Mouse (Mus musculus) cerebellum, adult 2 months (tissue): ENCODE measurements around the gene Srgap2. TPM values are rescaled to one million over a fixed set of nuclear protein-coding genes. Genes with fewer than 3 reads are reported as not detected.

Experiments
- DNase-seq, 2 experiments: peaks; one replicate each; pipeline ENCODE4 v3.0.0; 2021
- H3K27ac ChIP-seq: fragments of 200-500 bp; 2 replicates; pipeline ENCODE4 v1.5.1; 2012; ENCODE audit warnings: low read length, control low read depth, inconsistent platforms; ENCODE audit not compliant: insufficient read depth
- H3K27me3 ChIP-seq: fragments of 200-500 bp; 2 replicates; pipeline ENCODE4 v1.6.1; 2012; ENCODE audit warnings: inconsistent platforms, mild to moderate bottlenecking, low read length, moderate library complexity; ENCODE audit not compliant: control insufficient read depth, insufficient read depth
- H3K4me1 ChIP-seq: fragments of 200-500 bp; 2 replicates; pipeline ENCODE4 v1.6.1; 2011; ENCODE audit warnings: low read length; ENCODE audit not compliant: control insufficient read depth, insufficient read depth
- H3K4me3 ChIP-seq: fragments of 200-500 bp; replicated peaks from 2 replicates; pipeline ENCODE3; 2011; ENCODE audit warnings: mild to moderate bottlenecking, low read depth, low read length, control low read depth; ENCODE audit not compliant: insufficient read depth
- CTCF ChIP-seq: fragments of 200-500 bp; IDR thresholded peaks from 2 replicates; pipeline ENCODE4 v1.5.1; 2011; ENCODE audit warnings: low read depth, mild to moderate bottlenecking, control low read depth, low read length, moderate library complexity, borderline replicate concordance; ENCODE audit not compliant: insufficient read depth
- POLR2A ChIP-seq: fragments of 200-500 bp; IDR thresholded peaks from 2 replicates; pipeline ENCODE4 v1.6.1; 2011; ENCODE audit warnings: low read length, control low read depth, borderline replicate concordance; ENCODE audit not compliant: insufficient read depth
- WGBS: fragments of 180-500 bp; shearing (Covaris S2); methylation state at CpG from one replicate; pipeline ENCODE4 v1.1.7; 2018; 5-methylcytosine and 5-hydroxymethylcytosine counted together
- polyA plus RNA-seq: library from polyadenylated mRNA; depleted of rRNA; stranded (reverse); fragments of >200 nt; gene quantifications from 2 replicates; pipeline ENCODE4 v1.2.3, GENCODE M21; 2012

Srgap2 gene
- polyA plus RNA-seq, 1 experiment, result 83.1 TPM

DNA sequence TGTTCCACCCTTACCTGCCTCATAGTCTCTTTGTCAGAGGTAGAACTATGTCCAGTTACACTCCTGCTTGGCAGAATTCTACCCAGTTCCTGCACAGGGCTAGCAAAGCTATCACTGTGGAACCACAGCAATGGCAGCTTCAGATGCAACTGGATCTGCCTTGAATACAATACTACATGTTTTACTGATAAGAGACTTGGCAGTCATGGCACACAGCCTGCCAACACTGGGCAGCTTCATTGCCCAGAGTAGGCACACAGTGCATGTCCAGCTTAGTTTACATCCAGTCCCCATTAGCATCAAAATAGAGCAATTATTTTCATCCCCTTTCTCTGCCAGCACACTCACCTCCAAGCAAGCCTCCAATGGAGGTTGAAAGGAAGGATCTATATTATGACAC is 89.2 kb downstream of the Srgap2 start:
- no peak for TF ChIP-seq CTCF
- TF ChIP-seq POLR2A, result no peak
- H3K4me3 ChIP-seq, result no peak overlapping the region
- peaks cover 14% of the 10 kb centered on the region for H3K4me1 ChIP-seq
- no peaks in the 10 kb centered on the region for H3K27me3 ChIP-seq
- peak in 1 of 2 experiments; percentile 38 for DNase-seq
- H3K27ac ChIP-seq, result no peak overlapping the region

DNA sequence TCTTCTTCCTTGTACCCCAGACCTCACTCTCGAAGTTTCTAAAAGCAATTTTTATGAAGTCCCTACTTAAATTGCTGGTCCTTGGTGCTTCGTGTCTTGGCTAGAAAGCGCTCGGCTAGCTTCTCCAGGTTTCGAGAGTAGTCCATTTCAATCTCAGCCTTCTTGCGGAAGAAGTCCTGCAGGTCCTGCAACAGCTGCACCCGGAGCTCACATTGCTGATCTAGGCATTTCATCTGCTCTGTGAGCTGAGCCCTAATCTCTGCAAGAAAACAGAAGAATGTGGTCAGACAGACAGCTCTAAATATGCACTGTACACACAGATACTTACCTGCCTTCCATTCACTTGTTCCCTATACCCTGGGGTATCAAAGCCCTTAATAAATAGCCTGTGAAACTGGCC is 90.5 kb downstream of the Srgap2 start:
- H3K27me3 ChIP-seq, result no peaks in the 10 kb centered on the region
- no peak overlapping the region for H3K27ac ChIP-seq
- H3K4me1 ChIP-seq, result peaks cover 19% of the 10 kb centered on the region
- 71% methylated on average over 7 of the region's 7 CpGs for WGBS
- H3K4me3 ChIP-seq, result no peak overlapping the region
- TF ChIP-seq CTCF (no peak), POLR2A (no peak)
- no peak for DNase-seq

DNA sequence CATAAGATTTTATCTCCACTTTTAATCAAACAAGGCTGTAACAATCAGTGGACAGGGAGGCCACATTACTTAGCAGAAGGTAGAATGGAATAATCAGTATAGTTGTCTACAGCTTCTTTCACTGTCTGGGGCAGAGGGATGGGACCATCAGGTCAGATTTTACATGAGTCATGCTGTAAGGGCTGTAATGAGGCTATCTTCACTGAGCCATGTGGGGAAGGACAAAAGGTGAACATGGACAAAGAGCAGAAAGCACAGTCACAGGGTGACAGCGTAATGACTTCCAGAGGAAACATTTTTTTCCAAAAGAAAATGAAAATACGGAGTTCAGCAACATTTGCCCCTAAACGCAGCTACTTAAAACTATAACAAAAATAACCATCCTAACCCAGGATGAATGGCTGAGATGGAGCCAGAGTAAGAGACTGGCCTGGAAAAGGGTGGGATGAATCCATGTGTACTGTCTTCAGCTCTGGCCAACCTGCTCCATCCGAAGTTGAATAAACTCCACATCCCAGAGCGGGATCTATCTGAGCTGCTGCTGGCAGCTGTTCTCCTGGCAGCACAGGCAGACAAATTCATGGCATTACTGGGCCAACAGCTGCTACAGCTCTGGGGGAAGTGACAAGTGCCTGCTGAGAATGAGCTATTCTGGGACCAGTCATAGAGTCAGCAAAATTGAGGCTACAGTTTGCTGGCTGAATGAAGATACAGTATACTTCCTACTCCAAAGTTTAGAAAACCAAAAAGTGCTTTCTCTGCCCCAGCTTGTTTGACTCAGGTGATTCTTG is 95.5 kb downstream of the Srgap2 start:
- H3K27me3 ChIP-seq, result no peaks in the 10 kb centered on the region
- no peak for TF ChIP-seq POLR2A
- TF ChIP-seq CTCF, result no peak
- DNase-seq, result peak; percentile 31 to 47
- H3K4me1 ChIP-seq, result peaks cover 22% of the 10 kb centered on the region
- peak overlapping the region; percentile 50; the same call in 1 of the 2 replicates for H3K27ac ChIP-seq
- WGBS, result 28% methylated on average over 5 of the region's 5 CpGs
- no peak overlapping the region for H3K4me3 ChIP-seq

DNA sequence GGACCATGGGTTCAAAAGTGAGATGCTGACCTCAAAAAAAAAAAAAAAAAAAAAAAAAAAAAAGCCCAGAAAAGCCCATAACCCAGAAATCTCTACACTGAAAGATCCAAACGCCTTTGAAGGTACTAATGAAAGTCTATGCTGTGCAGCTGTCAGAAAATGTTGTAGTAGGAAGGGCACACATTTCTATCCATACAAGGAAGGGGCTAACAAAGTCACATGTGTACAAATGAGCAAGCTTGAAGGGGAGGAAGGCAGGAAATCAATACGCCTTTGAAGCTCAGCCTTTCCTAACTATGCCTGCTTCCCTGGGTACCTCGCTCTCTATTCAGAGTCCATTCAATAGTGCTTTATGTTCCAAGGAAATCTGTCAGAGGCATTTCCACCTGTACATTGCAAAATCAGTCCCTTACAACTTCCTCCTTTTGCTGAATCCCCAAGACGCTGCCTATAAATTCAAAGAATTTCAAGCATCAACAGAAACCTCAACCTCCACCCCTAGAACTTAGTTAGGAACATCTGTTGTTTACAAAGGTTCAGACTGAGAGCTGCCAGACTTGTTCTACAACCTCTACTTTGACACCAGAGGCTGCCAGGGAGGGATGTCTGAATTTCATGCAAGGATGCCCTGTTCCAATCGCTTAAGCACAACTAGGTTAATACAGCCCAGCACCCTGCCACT is 99.9 kb downstream of the Srgap2 start:
- H3K4me3 ChIP-seq, result no peak overlapping the region
- TF ChIP-seq POLR2A (no peak), CTCF (no peak)
- H3K27ac ChIP-seq, result no peak overlapping the region
- 37% methylated on average over 5 of the region's 5 CpGs for WGBS
- peak in 1 of 2 experiments; percentile 26 for DNase-seq
- peaks cover 25% of the 10 kb centered on the region for H3K4me1 ChIP-seq
- H3K27me3 ChIP-seq, result no peaks in the 10 kb centered on the region

DNA sequence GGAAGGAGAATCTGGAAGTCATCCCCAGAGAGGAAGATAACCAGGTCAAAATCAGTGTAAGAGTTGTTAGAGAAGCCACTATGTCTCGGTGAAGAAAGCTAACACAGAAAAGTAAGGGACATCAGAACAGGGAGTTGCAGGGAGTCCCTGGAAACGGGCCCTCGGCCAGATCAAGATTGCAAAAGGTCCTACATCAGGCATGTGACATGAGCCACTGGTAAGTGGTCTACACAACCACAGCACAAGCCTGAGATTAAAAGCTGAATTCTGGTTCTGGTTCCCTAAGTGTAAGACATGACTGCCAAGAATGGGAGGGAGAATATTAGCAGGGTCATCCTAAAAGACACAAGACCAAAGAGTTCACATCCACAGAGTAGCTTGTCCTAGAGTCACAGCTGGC is 104.1 kb downstream of the Srgap2 start:
- peaks cover 23% of the 10 kb centered on the region for H3K4me1 ChIP-seq
- no peak overlapping the region for H3K4me3 ChIP-seq
- H3K27me3 ChIP-seq, result no peaks in the 10 kb centered on the region
- DNase-seq, result no peak
- TF ChIP-seq CTCF (no peak), POLR2A (no peak)
- WGBS, result 86% methylated on average over 3 of the region's 3 CpGs
- no peak overlapping the region for H3K27ac ChIP-seq

DNA sequence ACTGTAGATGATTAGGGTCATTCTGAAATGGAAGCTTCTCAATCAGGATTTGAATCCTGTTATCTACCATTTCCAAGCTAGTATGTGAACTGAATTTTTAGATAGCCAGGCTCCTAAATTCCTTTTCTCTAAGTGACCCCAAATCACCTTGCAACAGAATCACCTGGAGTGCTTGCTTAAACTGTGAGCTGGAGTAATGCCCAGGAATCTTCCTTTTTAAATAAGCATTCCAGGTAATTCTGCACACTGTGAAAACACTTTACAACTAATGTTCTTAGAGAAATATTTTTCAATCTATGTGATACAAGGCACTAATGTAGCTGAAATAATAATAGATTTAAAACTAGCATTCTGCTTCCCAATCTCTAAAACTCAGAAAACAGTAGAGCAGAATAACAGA is 106.0 kb downstream of the Srgap2 start:
- peaks cover 25% of the 10 kb centered on the region for H3K4me1 ChIP-seq
- H3K27me3 ChIP-seq, result no peaks in the 10 kb centered on the region
- DNase-seq, result peak in 1 of 2 experiments; percentile 25
- TF ChIP-seq POLR2A (no peak), CTCF (no peak)
- no peak overlapping the region for H3K4me3 ChIP-seq
- H3K27ac ChIP-seq, result no peak overlapping the region

DNA sequence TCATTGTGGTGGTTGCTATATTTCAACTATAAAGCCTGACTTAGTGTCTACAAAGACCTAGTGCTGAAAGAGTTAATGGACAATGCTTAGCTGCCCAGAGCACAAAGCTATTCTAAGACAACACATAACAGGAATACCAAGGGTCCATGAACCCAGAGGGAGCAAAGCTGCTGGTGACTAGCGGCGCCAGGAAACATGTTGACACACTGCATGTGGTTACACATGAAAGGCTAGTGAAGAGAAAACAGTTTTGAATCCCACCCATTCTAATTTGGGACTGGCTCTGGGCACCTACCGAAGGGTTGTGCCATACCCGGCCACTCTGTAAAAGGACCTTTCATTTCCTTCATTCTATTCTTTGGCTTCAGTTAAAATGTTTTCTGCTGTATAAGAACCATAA is 106.5 kb downstream of the Srgap2 start:
- no peak overlapping the region for H3K27ac ChIP-seq
- H3K4me3 ChIP-seq, result no peak overlapping the region
- peaks cover 25% of the 10 kb centered on the region for H3K4me1 ChIP-seq
- no peak for TF ChIP-seq CTCF
- TF ChIP-seq POLR2A, result no peak
- no peaks in the 10 kb centered on the region for H3K27me3 ChIP-seq
- DNase-seq, result no peak
- WGBS, result 23% methylated on average over 4 of the region's 4 CpGs

DNA sequence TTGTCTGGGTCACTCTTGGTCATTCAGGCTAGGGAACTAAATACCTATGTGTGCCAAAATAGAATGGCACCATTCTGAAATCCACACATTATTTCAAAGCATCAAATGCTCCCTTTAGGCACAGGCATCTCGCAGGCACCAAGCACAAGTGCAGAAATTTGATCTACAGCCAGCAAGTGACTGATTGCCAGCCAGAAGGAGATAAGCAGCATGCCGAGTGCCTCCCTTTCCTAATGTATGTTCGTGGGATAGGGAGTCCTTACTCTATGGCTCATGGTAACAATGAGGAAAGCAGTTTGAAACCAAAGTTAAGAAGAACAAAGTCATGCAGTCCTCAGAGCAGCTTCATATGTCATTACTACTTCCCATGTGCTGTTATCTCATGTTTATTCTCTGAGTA is 107.8 kb downstream of the Srgap2 start:
- no peak overlapping the region for H3K27ac ChIP-seq
- H3K4me3 ChIP-seq, result no peak overlapping the region
- TF ChIP-seq CTCF, result no peak
- no peak for TF ChIP-seq POLR2A
- peak; percentile 64 to 76 for DNase-seq
- H3K27me3 ChIP-seq, result no peaks in the 10 kb centered on the region
- 5% methylated on average over 3 of the region's 3 CpGs for WGBS
- peaks cover 22% of the 10 kb centered on the region for H3K4me1 ChIP-seq
